Mouse (Mus musculus) right cerebral cortex, postnatal 25 days (tissue): ENCODE measurements around the gene Gm4131.
"Not testable (repeated sequence)": the region's sequence is repeated elsewhere in the genome, so short reads cannot be mapped to it uniquely, and the experiment has no call there.

ENCODE experiments used
- DNase-seq: peaks from one replicate; pipeline ENCODE4 v3.0.0; 2022

The Gm4131 gene

GRCm38 (mm10) chr14:62566821-62567220 is at the start of gene Gm4131:
TSS of gene Gm4131 (minus strand) at chr14:62566921.
- DNase-seq = not testable (repeated sequence)

GRCm38 (mm10) chr14:62609904-62610303 is 43.2 kb upstream of the Gm4131 start:
- DNase-seq = no peak

- DNase-seq = no peak
These were observed 41.1 kb upstream of the Gm4131 start for GRCm38 (mm10) chr14:62607791-62608196.

GRCm38 (mm10) chr14:62602869-62603268 is 36.1 kb upstream of the Gm4131 start:
- no peak for DNase-seq

- DNase-seq = peak; percentile 30
These were observed 35.5 kb upstream of the Gm4131 start for GRCm38 (mm10) chr14:62602271-62602670.

GRCm38 (mm10) chr14:62600109-62600522 is 33.4 kb upstream of the Gm4131 start:
- no peak for DNase-seq

- DNase-seq = no peak
These were observed 18.6 kb upstream of the Gm4131 start for GRCm38 (mm10) chr14:62585338-62585737.

GRCm38 (mm10) chr14:62584637-62585036 is 17.9 kb upstream of the Gm4131 start:
- DNase-seq = no peak

- no peak for DNase-seq
These were observed 15.0 kb upstream of the Gm4131 start for GRCm38 (mm10) chr14:62581768-62582167.

- DNase-seq = no peak
These were observed 14.2 kb upstream of the Gm4131 start for GRCm38 (mm10) chr14:62580945-62581344.

GRCm38 (mm10) chr14:62575862-62576261 is 9.1 kb upstream of the Gm4131 start:
- DNase-seq = no peak

- DNase-seq = no peak
These were observed 8.2 kb upstream of the Gm4131 start for GRCm38 (mm10) chr14:62574906-62575305.

GRCm38 (mm10) chr14:62573454-62573853 is 6.7 kb upstream of the Gm4131 start:
- DNase-seq = no peak

GRCm38 (mm10) chr14:62570299-62570698 is 3.6 kb upstream of the Gm4131 start:
- DNase-seq = no peak

GRCm38 (mm10) chr14:62569463-62569862 is 2.7 kb upstream of the Gm4131 start:
- DNase-seq = no peak

GRCm38 (mm10) chr14:62563679-62564078 is 3.0 kb downstream of the Gm4131 start:
- no peak for DNase-seq

- peak; percentile 39 for DNase-seq
These were observed 4.6 kb downstream of the Gm4131 start for GRCm38 (mm10) chr14:62561875-62562748.

- no peak for DNase-seq
These were observed 9.6 kb downstream of the Gm4131 start for GRCm38 (mm10) chr14:62557111-62557510.

GRCm38 (mm10) chr14:62555840-62556810 is 10.6 kb downstream of the Gm4131 start:
- no peak for DNase-seq

GRCm38 (mm10) chr14:62555309-62555829 is 11.4 kb downstream of the Gm4131 start, which contains the start of gene Fam124a:
TSS of gene Fam124a (plus strand) at chr14:62555737.
- DNase-seq = peak; percentile 84

- no peak for DNase-seq
These were observed 12.9 kb downstream of the Gm4131 start for GRCm38 (mm10) chr14:62553786-62554185.

GRCm38 (mm10) chr14:62552771-62553170 is 13.9 kb downstream of the Gm4131 start:
- no peak for DNase-seq

- no peak for DNase-seq
These were observed 16.6 kb downstream of the Gm4131 start for GRCm38 (mm10) chr14:62550121-62550520.
